Mouse (Mus musculus) lung, embryonic 16.5 days (tissue): ENCODE measurements around the gene Adgrv1. TPM values are rescaled to one million over a fixed set of nuclear protein-coding genes. Genes with fewer than 3 reads are reported as not detected.
"Not testable (repeated sequence)": the region's sequence is repeated elsewhere in the genome, so short reads cannot be mapped to it uniquely, and the experiment has no call there.

ENCODE experiments used
- ATAC-seq: fragments of 200-750 bp; cut with Nextera tagmentation; 2 replicates; pipeline ENCODE4 v1.8.0; 2017; ENCODE audit warnings: low read depth, mild to moderate bottlenecking, moderate library complexity
- H3K27ac ChIP-seq: fragments of 300-500 bp; sonication (generic); 2 replicates; pipeline ENCODE4 v1.5.1; 2014; ENCODE audit warnings: mild to moderate bottlenecking, control low read depth, low read length
- H3K27me3 ChIP-seq: fragments of 300-500 bp; sonication (generic); 2 replicates; pipeline ENCODE4 v1.6.1; 2014; ENCODE audit warnings: low read depth, low read length, mixed read lengths; ENCODE audit not compliant: control insufficient read depth, insufficient read depth
- H3K36me3 ChIP-seq: fragments of 300-500 bp; sonication (generic); 2 replicates; pipeline ENCODE4 v1.6.1; 2014; ENCODE audit warnings: low read length; ENCODE audit not compliant: control insufficient read depth, insufficient read depth
- H3K4me1 ChIP-seq: fragments of 300-500 bp; sonication (generic); replicated peaks from 2 replicates; pipeline ENCODE4 v1.6.1; 2014; ENCODE audit warnings: low read length, mixed read lengths; ENCODE audit not compliant: control insufficient read depth, insufficient read depth
- H3K4me2 ChIP-seq: fragments of 300-500 bp; sonication (generic); 2 replicates; pipeline ENCODE4 v1.6.1; 2014; ENCODE audit warnings: low read depth, low read length, control low read depth
- H3K4me3 ChIP-seq: fragments of 300-500 bp; sonication (generic); 2 replicates; pipeline ENCODE4 v1.5.1; 2014; ENCODE audit warnings: mild to moderate bottlenecking, low read length, control low read depth
- H3K9ac ChIP-seq: fragments of 300-500 bp; sonication (generic); 2 replicates; pipeline ENCODE4 v1.6.1; 2014; ENCODE audit warnings: low read length, control low read depth
- H3K9me3 ChIP-seq: fragments of 300-500 bp; sonication (generic); 2 replicates; pipeline ENCODE4 v1.6.1; 2016; ENCODE audit warnings: low read length; ENCODE audit not compliant: control insufficient read depth
- WGBS: fragments of 180-500 bp; shearing (Covaris S2); extraction: QIAGEN DNeasy Blood & Tissue Kit; methylation state at CpG from one replicate; pipeline ENCODE4 v1.1.7; 2014; 5-methylcytosine and 5-hydroxymethylcytosine counted together
- polyA plus RNA-seq: library from polyadenylated mRNA; unstranded; fragments of >200 nt; fragmentation: Nextera tagmentation; extraction: Ambion mirVana; gene quantifications from 2 replicates; pipeline ENCODE4 v1.2.1, GENCODE M21; 2015

The Adgrv1 gene
- polyA plus RNA-seq, 1 experiment from 2014 or later, result 1.3 TPM

- WGBS, result 75% methylated on average over 6 of the region's 6 CpGs
- no peaks in the 10 kb centered on the region for H3K36me3 ChIP-seq
- H3K9me3 ChIP-seq, result no peaks in the 10 kb centered on the region
- H3K4me2 ChIP-seq, result no peak overlapping the region
- H3K9ac ChIP-seq, result no peak overlapping the region
- no peak overlapping the region for H3K4me3 ChIP-seq
- no peaks in the 10 kb centered on the region for H3K27me3 ChIP-seq
- no peak for ATAC-seq
- H3K4me1 ChIP-seq, result no peaks in the 10 kb centered on the region
- H3K27ac ChIP-seq, result no peak overlapping the region
Observed at GRCm38 (mm10) chr13:81270396-81270795, 362.6 kb downstream of the Adgrv1 start.

- no peak overlapping the region for H3K4me3 ChIP-seq
- H3K36me3 ChIP-seq, result no peaks in the 10 kb centered on the region
- no peak overlapping the region for H3K9ac ChIP-seq
- no peaks in the 10 kb centered on the region for H3K4me1 ChIP-seq
- H3K27me3 ChIP-seq, result no peaks in the 10 kb centered on the region
- ATAC-seq, result no peak
- 74% methylated on average over 6 of the region's 6 CpGs for WGBS
- no peaks in the 10 kb centered on the region for H3K9me3 ChIP-seq
- H3K27ac ChIP-seq, result no peak overlapping the region
- H3K4me2 ChIP-seq, result no peak overlapping the region
Observed at GRCm38 (mm10) chr13:81269056-81269455, 363.9 kb downstream of the Adgrv1 start.

DNA sequence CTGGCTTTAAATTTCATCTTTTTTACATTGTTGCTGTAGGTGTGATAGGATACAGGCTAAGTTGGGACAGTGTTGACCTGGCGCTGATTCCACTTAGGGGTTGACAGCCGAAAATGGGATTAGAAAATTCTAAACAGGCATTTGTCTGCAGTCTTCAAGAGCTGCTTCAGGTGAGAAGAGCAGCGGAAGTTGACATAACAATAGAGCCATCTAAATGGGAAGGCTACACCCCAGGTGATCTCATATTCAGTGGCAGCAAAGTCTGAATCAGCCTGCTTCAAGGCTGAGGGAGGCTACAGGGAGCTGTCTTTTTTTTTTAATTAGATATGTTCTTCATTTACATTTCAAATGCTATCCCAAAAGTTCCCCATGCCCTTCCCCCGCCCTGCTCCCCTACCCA is 365.5 kb downstream of the Adgrv1 start:
- not testable (repeated sequence) for H3K36me3 ChIP-seq, H3K4me1 ChIP-seq, H3K9me3 ChIP-seq, ATAC-seq, H3K27me3 ChIP-seq, H3K27ac ChIP-seq, H3K9ac ChIP-seq, H3K4me3 ChIP-seq, H3K4me2 ChIP-seq
- 76% methylated on average over 4 of the region's 4 CpGs for WGBS

DNA sequence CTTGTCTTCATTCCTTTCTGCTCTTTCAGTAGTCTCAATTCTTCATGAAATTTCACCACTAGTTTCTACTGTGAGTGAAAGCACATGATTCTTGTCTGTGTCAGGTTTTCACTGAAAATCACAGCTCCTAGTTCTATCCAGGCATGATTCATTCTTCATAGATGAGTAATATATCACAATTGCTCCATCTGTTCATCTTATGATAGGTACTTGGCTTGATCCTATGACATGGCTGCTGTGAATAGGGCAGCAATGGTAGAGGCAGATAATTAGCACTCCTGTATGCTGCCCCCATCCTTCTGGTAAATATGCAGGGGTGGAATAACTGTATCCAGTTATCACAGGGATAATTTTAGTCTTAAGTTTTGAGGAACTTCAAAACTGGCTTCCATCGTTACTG is 368.5 kb downstream of the Adgrv1 start:
- Histone ChIP-seq H3K27me3 (no peaks in the 10 kb centered on the region), H3K4me3 (no peak overlapping the region), H3K9ac (no peak overlapping the region), H3K9me3 (no peaks in the 10 kb centered on the region), H3K27ac (no peak overlapping the region), H3K36me3 (no peaks in the 10 kb centered on the region), H3K4me2 (no peak overlapping the region), H3K4me1 (no peaks in the 10 kb centered on the region)
- WGBS, result 69% methylated on average over 1 of the region's 1 CpGs
- ATAC-seq, result no peak

DNA sequence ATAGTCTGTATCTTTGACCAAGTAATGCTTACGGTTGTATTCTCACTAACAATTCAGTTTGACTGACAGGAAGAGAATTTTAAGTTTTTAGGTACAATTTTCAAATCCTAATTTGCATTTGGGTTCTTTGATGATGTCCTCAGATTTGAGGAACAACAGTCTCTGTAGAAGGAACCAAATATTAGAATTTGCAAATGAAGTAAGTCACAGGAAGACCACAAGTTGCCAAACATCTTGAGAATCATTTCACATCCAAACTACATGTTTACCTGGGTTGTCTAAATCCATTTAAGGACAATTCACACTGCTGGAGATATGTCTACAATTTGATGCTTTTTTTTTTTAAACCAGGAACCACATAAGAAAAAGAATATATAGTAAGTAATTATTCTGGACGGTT is 391.8 kb downstream of the Adgrv1 start:
- no peaks in the 10 kb centered on the region for H3K36me3 ChIP-seq
- no peaks in the 10 kb centered on the region for H3K9me3 ChIP-seq
- no peak overlapping the region for H3K9ac ChIP-seq
- ATAC-seq, result no peak
- H3K27me3 ChIP-seq, result no peaks in the 10 kb centered on the region
- H3K27ac ChIP-seq, result no peak overlapping the region
- no peaks in the 10 kb centered on the region for H3K4me1 ChIP-seq
- H3K4me3 ChIP-seq, result no peak overlapping the region
- WGBS, result 87% methylated on average over 2 of the region's 2 CpGs
- no peak overlapping the region for H3K4me2 ChIP-seq

- Histone ChIP-seq H3K4me1 (no peaks in the 10 kb centered on the region), H3K27ac (no peak overlapping the region), H3K4me2 (no peak overlapping the region), H3K27me3 (no peaks in the 10 kb centered on the region), H3K4me3 (no peak overlapping the region), H3K9ac (no peak overlapping the region), H3K9me3 (no peaks in the 10 kb centered on the region), H3K36me3 (no peaks in the 10 kb centered on the region)
- ATAC-seq, result no peak
- 93% methylated on average over 10 of the region's 10 CpGs for WGBS
Observed at GRCm38 (mm10) chr13:81239836-81240235, 393.1 kb downstream of the Adgrv1 start.

DNA sequence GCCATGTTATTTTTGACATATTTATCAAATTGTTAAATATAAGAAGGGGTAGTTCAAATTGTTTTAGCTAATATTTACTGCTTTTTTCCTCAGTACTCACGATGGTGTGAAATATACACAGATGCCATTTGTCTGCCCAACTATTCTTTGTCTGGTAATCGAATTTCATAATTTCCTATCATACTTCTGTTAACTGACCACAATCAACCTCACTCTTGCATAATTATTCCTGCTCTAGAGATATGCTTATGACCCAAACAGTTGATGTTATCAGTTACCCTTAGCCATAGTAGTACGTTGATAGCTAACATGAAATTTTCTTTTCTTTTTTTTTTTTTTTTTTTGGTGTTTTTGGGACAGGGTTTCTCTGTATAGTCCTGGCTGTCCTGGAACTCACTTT is 393.5 kb downstream of the Adgrv1 start:
- no peak overlapping the region for H3K27ac ChIP-seq
- no peaks in the 10 kb centered on the region for H3K27me3 ChIP-seq
- no peak overlapping the region for H3K4me2 ChIP-seq
- no peaks in the 10 kb centered on the region for H3K4me1 ChIP-seq
- no peaks in the 10 kb centered on the region for H3K36me3 ChIP-seq
- no peak for ATAC-seq
- 87% methylated on average over 3 of the region's 3 CpGs for WGBS
- no peak overlapping the region for H3K9ac ChIP-seq
- H3K4me3 ChIP-seq, result no peak overlapping the region
- H3K9me3 ChIP-seq, result no peaks in the 10 kb centered on the region

DNA sequence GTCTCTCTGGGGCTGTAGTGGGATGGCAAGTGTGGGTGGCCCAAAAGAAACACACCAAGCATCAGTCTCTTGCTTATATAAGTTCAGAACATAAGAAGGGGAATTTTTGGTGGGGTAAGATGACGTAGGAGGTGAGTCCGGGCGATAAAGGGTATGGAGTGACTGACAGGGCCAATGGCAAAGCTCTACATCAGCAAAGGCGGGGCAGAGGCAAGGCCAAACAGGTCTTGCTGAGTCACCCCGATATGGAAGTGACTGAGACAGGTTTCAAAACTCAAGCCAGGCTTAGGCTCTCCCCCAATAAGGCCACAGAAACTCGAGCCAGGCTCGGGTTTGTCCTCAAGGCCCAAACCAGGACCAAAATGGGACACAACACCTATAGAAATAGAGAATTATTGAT is 394.1 kb downstream of the Adgrv1 start:
- H3K4me1 ChIP-seq, result no peaks in the 10 kb centered on the region
- no peaks in the 10 kb centered on the region for H3K27me3 ChIP-seq
- H3K9me3 ChIP-seq, result no peaks in the 10 kb centered on the region
- no peak overlapping the region for H3K27ac ChIP-seq
- WGBS, result 75% methylated on average over 7 of the region's 7 CpGs
- H3K4me2 ChIP-seq, result no peak overlapping the region
- H3K36me3 ChIP-seq, result no peaks in the 10 kb centered on the region
- H3K9ac ChIP-seq, result no peak overlapping the region
- ATAC-seq, result no peak
- no peak overlapping the region for H3K4me3 ChIP-seq

DNA sequence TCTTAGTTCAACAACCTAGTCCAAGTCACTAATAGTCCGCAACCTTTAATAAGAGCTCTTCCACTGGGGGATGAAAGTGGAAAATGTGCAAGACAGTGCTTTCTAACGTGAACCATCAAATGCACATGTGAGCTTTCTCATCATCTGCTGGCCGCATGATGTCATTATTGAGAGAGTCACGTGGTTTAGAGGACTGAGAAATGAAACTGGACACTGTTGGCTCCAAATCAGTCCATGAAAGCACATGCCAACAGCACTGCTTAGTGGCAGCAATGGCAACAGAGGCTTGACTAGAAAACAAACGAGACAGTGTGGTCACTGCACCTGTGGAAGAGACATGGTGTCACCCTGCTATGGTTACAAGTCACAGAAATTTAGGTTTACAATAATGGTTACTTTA is 395.0 kb downstream of the Adgrv1 start:
- no peaks in the 10 kb centered on the region for H3K9me3 ChIP-seq
- H3K36me3 ChIP-seq, result no peaks in the 10 kb centered on the region
- no peaks in the 10 kb centered on the region for H3K27me3 ChIP-seq
- peaks cover 4% of the 10 kb centered on the region; the same call in 1 of the 2 replicates for H3K4me1 ChIP-seq
- H3K4me3 ChIP-seq, result no peak overlapping the region
- H3K4me2 ChIP-seq, result no peak overlapping the region
- 76% methylated on average over 5 of the region's 5 CpGs for WGBS
- no peak for ATAC-seq
- no peak overlapping the region for H3K27ac ChIP-seq
- no peak overlapping the region for H3K9ac ChIP-seq

DNA sequence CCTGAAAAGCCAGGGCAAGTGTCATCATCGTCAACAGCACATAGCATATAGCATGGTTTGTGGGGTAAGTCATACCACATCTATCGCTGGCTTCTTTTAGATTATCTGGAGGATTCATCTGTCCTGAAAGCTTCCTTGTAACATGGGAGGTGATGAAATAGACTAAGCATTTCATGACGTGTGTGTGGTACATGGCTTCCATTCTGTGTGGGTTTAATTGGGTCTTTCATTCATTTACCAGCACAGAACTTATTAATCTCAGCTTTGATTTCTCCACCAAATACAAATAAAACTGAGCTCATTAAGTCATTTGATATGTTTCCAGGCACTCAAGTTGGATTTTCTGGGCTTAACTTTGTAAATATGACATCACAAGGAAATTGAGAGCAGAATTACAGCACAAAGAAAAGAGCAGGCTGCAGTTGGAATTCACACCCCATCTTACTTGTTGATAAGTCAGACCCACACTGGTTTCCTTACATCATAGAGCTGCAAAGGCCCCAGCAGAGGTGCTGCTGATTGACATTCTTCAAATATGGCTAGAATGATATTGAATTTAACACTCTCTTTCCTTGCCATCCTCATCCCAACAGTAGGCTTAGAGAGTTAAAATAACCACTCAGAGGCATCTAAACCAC is 396.1 kb downstream of the Adgrv1 start:
- H3K4me1 ChIP-seq, result peaks cover 7% of the 10 kb centered on the region; the same call in 1 of the 2 replicates
- 69% methylated on average over 3 of the region's 3 CpGs for WGBS
- H3K27ac ChIP-seq, result no peak overlapping the region
- H3K27me3 ChIP-seq, result no peaks in the 10 kb centered on the region
- no peak overlapping the region for H3K4me2 ChIP-seq
- no peaks in the 10 kb centered on the region for H3K36me3 ChIP-seq
- no peak overlapping the region for H3K4me3 ChIP-seq
- no peak for ATAC-seq
- no peak overlapping the region for H3K9ac ChIP-seq
- H3K9me3 ChIP-seq, result no peaks in the 10 kb centered on the region
